Comparison of ENCODE assay signal across 11 mouse cellular contexts in the genomic region with DNA sequence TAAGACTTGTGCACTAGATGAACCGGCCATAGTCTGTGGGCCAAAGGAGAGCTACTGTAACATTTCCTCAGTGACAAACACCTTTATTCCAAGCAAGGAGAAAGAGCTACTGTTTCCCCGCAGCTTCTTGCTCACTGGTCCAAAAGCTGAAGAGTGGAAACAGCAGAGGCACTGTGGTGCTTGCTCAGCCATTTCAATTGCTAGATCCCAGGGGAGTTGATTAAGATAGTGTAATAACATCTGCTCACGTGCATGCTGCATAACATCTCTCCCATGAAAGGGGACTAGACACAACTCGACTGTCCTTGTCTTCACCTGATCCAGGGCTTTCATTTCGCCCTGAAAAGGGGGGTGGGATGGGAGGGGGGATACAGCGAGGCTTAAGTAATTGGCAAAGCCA. TPM values are rescaled to one million over a fixed set of nuclear protein-coding genes. Genes with fewer than 3 reads are reported as not detected.
DNase-seq lines count a peak whose midpoint lies in the region; ATAC-seq and TF ChIP-seq lines count a peak whose summit lies in the region.
"Had no signal": no experiment of that assay in that cellular context is flagged by ENCODE, and none has a peak within 500 bp of the region (broad histone marks: within the 10 kb centered on the region; RNA-seq: fewer than 3 reads in every experiment).

No protein-coding gene starts in this region.

- TF ChIP-seq CTCF in liver, postnatal 0 days (IDR thresholded peaks at IDR 0.05; ENCODE audit: low read depth), result no peak
- TF ChIP-seq CTCF in brain, embryonic 14.5 days (IDR thresholded peaks at IDR 0.05; ENCODE audit: borderline replicate concordance, extremely low read depth, insufficient read depth, insufficient read length), result no peak

- H3K4me1 ChIP-seq in liver, embryonic 11.5 days (replicated peaks; ENCODE audit: control insufficient read depth, insufficient read depth, low read length), result peaks cover 7% of the 10 kb centered on the region
- H3K4me1 ChIP-seq in liver, postnatal 0 days (ENCODE audit: insufficient read depth), result peaks cover 16% of the 10 kb centered on the region
- no peaks in the 10 kb centered on the region for H3K4me1 ChIP-seq in hindbrain, embryonic 11.5 days (replicated peaks; ENCODE audit: control insufficient read depth, insufficient read depth, low read length)
- H3K4me1 ChIP-seq in neural tube, embryonic 12.5 days, result peaks cover 20% of the 10 kb centered on the region

- no peak overlapping the region; the same call in 1 of the 2 replicates for H3K27ac ChIP-seq in liver, embryonic 11.5 days (ENCODE audit: low read depth, low read length)
- H3K27ac ChIP-seq in liver, postnatal 0 days (ENCODE audit: low read depth), result no peak overlapping the region
- H3K27ac ChIP-seq in hindbrain, embryonic 11.5 days (ENCODE audit: low read depth, low read length), result no peak overlapping the region
- no peak overlapping the region for H3K27ac ChIP-seq in neural tube, embryonic 12.5 days
- H3K27ac ChIP-seq: left cerebral cortex, adult 2 months; macrophage had no signal

- no peak overlapping the region for H3K9ac ChIP-seq in liver, embryonic 11.5 days (ENCODE audit: low read depth, low read length)
- no peak overlapping the region for H3K9ac ChIP-seq in liver, postnatal 0 days (replicated peaks)
- no peak overlapping the region for H3K9ac ChIP-seq in hindbrain, embryonic 11.5 days (ENCODE audit: low read depth, low read length)
- H3K9ac ChIP-seq in neural tube, embryonic 12.5 days, result no peak overlapping the region

- DNase-seq in liver, embryonic 11.5 days (ENCODE audit: low spot score), result no peak
- no peak for DNase-seq in liver, postnatal 0 days
- DNase-seq in brain, embryonic 14.5 days (ENCODE audit: low read depth), result peak; percentile 45
- DNase-seq in hindbrain, embryonic 11.5 days (ENCODE audit: low spot score), result peak; percentile 24
- DNase-seq in cerebellum, postnatal 25 days, result no peak
- DNase-seq in spleen, postnatal 4 days (ENCODE audit: low spot score in 2 of 2), result no peak
- DNase-seq: heart, postnatal 36 days; right cerebral cortex, postnatal 14 days had no signal

- no peaks in the 10 kb centered on the region for H3K9me3 ChIP-seq in liver, embryonic 11.5 days (ENCODE audit: control insufficient read depth, low read length)
- H3K9me3 ChIP-seq in liver, postnatal 0 days (ENCODE audit: low read length), result no peaks in the 10 kb centered on the region
- no peaks in the 10 kb centered on the region for H3K9me3 ChIP-seq in hindbrain, embryonic 11.5 days (ENCODE audit: control insufficient read depth, low read length)
- H3K9me3 ChIP-seq in neural tube, embryonic 12.5 days, result no peaks in the 10 kb centered on the region

- H3K4me3 ChIP-seq in liver, embryonic 11.5 days (ENCODE audit: low read depth, low read length), result no peak overlapping the region
- no peak overlapping the region for H3K4me3 ChIP-seq in liver, postnatal 0 days (ENCODE audit: low read depth, low read length)
- no peak overlapping the region for H3K4me3 ChIP-seq in hindbrain, embryonic 11.5 days (ENCODE audit: low read depth, low read length)
- H3K4me3 ChIP-seq in neural tube, embryonic 12.5 days, result no peak overlapping the region
- H3K4me3 ChIP-seq: left cerebral cortex, adult 2 months had no signal

- TF ChIP-seq EP300 in liver, postnatal 0 days (IDR thresholded peaks at IDR 0.05; ENCODE audit: low read depth), result no peak

- ATAC-seq in liver, embryonic 11.5 days (replicated peaks; ENCODE audit: low FRiP score), result no peak
- no peak for ATAC-seq in liver, postnatal 0 days
- no peak for ATAC-seq in hindbrain, embryonic 11.5 days (ENCODE audit: low FRiP score)
- no peak for ATAC-seq in neural tube, embryonic 12.5 days (ENCODE audit: low FRiP score, low read depth)

- no peaks in the 10 kb centered on the region for H3K36me3 ChIP-seq in liver, embryonic 11.5 days (ENCODE audit: control insufficient read depth, insufficient read depth, low read length)
- H3K36me3 ChIP-seq in liver, postnatal 0 days (replicated peaks; ENCODE audit: insufficient read depth, low read length), result no peaks in the 10 kb centered on the region
- no peaks in the 10 kb centered on the region for H3K36me3 ChIP-seq in hindbrain, embryonic 11.5 days (ENCODE audit: control insufficient read depth, insufficient read depth, low read length)
- H3K36me3 ChIP-seq in neural tube, embryonic 12.5 days, result no peaks in the 10 kb centered on the region

- 68% methylated on average over 6 of the region's 6 CpGs for WGBS in liver, embryonic 11.5 days
- WGBS in liver, postnatal 0 days (ENCODE audit: insufficient replicate concordance), result 63% methylated on average over 6 of the region's 6 CpGs
- 44% methylated on average over 6 of the region's 6 CpGs for WGBS in hindbrain, embryonic 11.5 days
- WGBS in neural tube, embryonic 12.5 days, result 61% methylated on average over 6 of the region's 6 CpGs

- H3K4me2 ChIP-seq in liver, embryonic 11.5 days, result peak overlapping the region; percentile 96
- H3K4me2 ChIP-seq in liver, postnatal 0 days (ENCODE audit: low read depth, low read length), result no peak overlapping the region
- H3K4me2 ChIP-seq in hindbrain, embryonic 11.5 days (replicated peaks; ENCODE audit: low read depth, low read length), result no peak overlapping the region; the same call in 1 of the 2 replicates
- H3K4me2 ChIP-seq in neural tube, embryonic 12.5 days (replicated peaks), result peak overlapping the region; percentile 98

- H3K27me3 ChIP-seq in liver, embryonic 11.5 days (replicated peaks; ENCODE audit: control insufficient read depth, insufficient read depth, low read length), result peaks cover 26% of the 10 kb centered on the region
- no peaks in the 10 kb centered on the region for H3K27me3 ChIP-seq in liver, postnatal 0 days (ENCODE audit: insufficient read depth, low read length)
- peaks cover 3% of the 10 kb centered on the region; the same call in 1 of the 2 replicates for H3K27me3 ChIP-seq in hindbrain, embryonic 11.5 days (ENCODE audit: control insufficient read depth, insufficient read depth, low read length)
- peaks cover 4% of the 10 kb centered on the region; the same call in 1 of the 2 replicates for H3K27me3 ChIP-seq in neural tube, embryonic 12.5 days (replicated peaks)

- TF ChIP-seq POLR2A in brain, embryonic 14.5 days (IDR thresholded peaks at IDR 0.05; ENCODE audit: borderline replicate concordance, extremely low read depth, insufficient read depth, insufficient read length, poor library complexity, severe bottlenecking), result no peak

RNA-seq across cellular contexts. Expression of a gene that starts 41.7 kb away (rescaled TPM):
- 9.8 and 10.2 TPM in 2 replicates for polyA plus RNA-seq in liver, embryonic 11.5 days (2014; fragmentation: Nextera tagmentation; extraction: Ambion mirVana)
- polyA plus RNA-seq in liver, postnatal 0 days (2015; fragmentation: Nextera tagmentation; extraction: Ambion mirVana), result 2.8 and 3.6 TPM in 2 replicates
- 7.3 and 12.1 TPM in 2 replicates for polyA plus RNA-seq in brain, embryonic 14.5 days (2012; rRNA removed)
- 7.0 and 9.5 TPM in 2 replicates for polyA plus RNA-seq in hindbrain, embryonic 11.5 days (2014; fragmentation: Nextera tagmentation; extraction: Ambion mirVana)
- polyA plus RNA-seq in neural tube, embryonic 12.5 days (2016; fragmentation: Nextera tagmentation; extraction: Ambion mirVana), result 12.4 and 12.6 TPM in 2 replicates

Comparison
In these comparisons a context has a peak if more than half of its experiments do, and no peak if none do; other contexts are left out.
1. H3K4me2 ChIP-seq: peak in liver, embryonic 11.5 days (single experiment) and neural tube, embryonic 12.5 days (single experiment); none in liver, postnatal 0 days (single experiment) and hindbrain, embryonic 11.5 days (single experiment).
2. DNase-seq: peak in brain, embryonic 14.5 days (single experiment) and hindbrain, embryonic 11.5 days (single experiment); none in liver, embryonic 11.5 days (single experiment), liver, postnatal 0 days (single experiment), cerebellum, postnatal 25 days (0 of 2) and spleen, postnatal 4 days (0 of 2).